In genomic region chr11:88049732-88050131, GRCm38 (mm10) we compare ENCODE assay signal across 9 mouse cellular contexts. TPM values are rescaled to one million over a fixed set of nuclear protein-coding genes. Genes with fewer than 3 reads are reported as not detected.
DNase-seq lines count a peak whose midpoint lies in the region; ATAC-seq and TF ChIP-seq lines count a peak whose summit lies in the region.
"Had no signal": no experiment of that assay in that cellular context is flagged by ENCODE, and none has a peak within 500 bp of the region (broad histone marks: within the 10 kb centered on the region; RNA-seq: fewer than 3 reads in every experiment).

No protein-coding gene starts in this region.

- no peak for ATAC-seq in kidney, embryonic 15.5 days (replicated peaks; ENCODE audit: low FRiP score)
- no peak for ATAC-seq in embryonic facial prominence, embryonic 13.5 days (ENCODE audit: insufficient number of reproducible peaks, insufficient read depth, low FRiP score, low TSS enrichment, low read depth)
- ATAC-seq in intestine, postnatal 0 days: no peak
- ATAC-seq in neural tube, embryonic 12.5 days (ENCODE audit: low FRiP score, low read depth): no peak
- no peak for ATAC-seq in megakaryocyte progenitor cell, adult 5-6 weeks (replicated peaks; ENCODE audit: poor library complexity)

- H3K4me2 ChIP-seq in kidney, embryonic 15.5 days: peak overlapping the region; percentile 63
- H3K4me2 ChIP-seq in embryonic facial prominence, embryonic 13.5 days: peak overlapping the region; percentile 79
- H3K4me2 ChIP-seq in intestine, postnatal 0 days (replicated peaks; ENCODE audit: low read depth): peak overlapping the region; percentile 69
- peak overlapping the region; percentile 83 for H3K4me2 ChIP-seq in neural tube, embryonic 12.5 days (replicated peaks)

- DNase-seq in kidney, postnatal 4 days: no peak
- no peak for DNase-seq in testis, postnatal 14 days (ENCODE audit: low spot score)
- no peak for DNase-seq in left cerebral cortex, postnatal 36 days (ENCODE audit: low spot score in 2 of 2)
- DNase-seq: kidney, adult 2 months had no signal

- intact Hi-C loops in left cerebral cortex, postnatal 36 days (cut with DNase I): no loop called here

- H3K27me3 ChIP-seq in kidney, embryonic 15.5 days: no peaks in the 10 kb centered on the region
- no peaks in the 10 kb centered on the region for H3K27me3 ChIP-seq in embryonic facial prominence, embryonic 13.5 days
- no peaks in the 10 kb centered on the region for H3K27me3 ChIP-seq in intestine, postnatal 0 days (replicated peaks; ENCODE audit: control insufficient read depth, insufficient read depth, low read length)
- H3K27me3 ChIP-seq in neural tube, embryonic 12.5 days (replicated peaks): no peaks in the 10 kb centered on the region

- H3K4me1 ChIP-seq in kidney, embryonic 15.5 days: peaks cover 36% of the 10 kb centered on the region
- H3K4me1 ChIP-seq in embryonic facial prominence, embryonic 13.5 days: peaks cover 31% of the 10 kb centered on the region
- H3K4me1 ChIP-seq in intestine, postnatal 0 days (replicated peaks; ENCODE audit: control insufficient read depth, insufficient read depth, low read length): no peaks in the 10 kb centered on the region
- H3K4me1 ChIP-seq in neural tube, embryonic 12.5 days: peaks cover 24% of the 10 kb centered on the region

- H3K9me3 ChIP-seq in kidney, embryonic 15.5 days (replicated peaks): no peaks in the 10 kb centered on the region
- no peaks in the 10 kb centered on the region for H3K9me3 ChIP-seq in embryonic facial prominence, embryonic 13.5 days
- H3K9me3 ChIP-seq in intestine, postnatal 0 days (ENCODE audit: control insufficient read depth): no peaks in the 10 kb centered on the region
- no peaks in the 10 kb centered on the region for H3K9me3 ChIP-seq in neural tube, embryonic 12.5 days

- H3K36me3 ChIP-seq in kidney, embryonic 15.5 days: peaks cover 42% of the 10 kb centered on the region
- H3K36me3 ChIP-seq in embryonic facial prominence, embryonic 13.5 days: peaks cover 34% of the 10 kb centered on the region
- peaks cover 12% of the 10 kb centered on the region; the same call in 1 of the 2 replicates for H3K36me3 ChIP-seq in intestine, postnatal 0 days (ENCODE audit: control insufficient read depth, insufficient read depth)
- H3K36me3 ChIP-seq in neural tube, embryonic 12.5 days: peaks cover 31% of the 10 kb centered on the region

- H3K9ac ChIP-seq in kidney, embryonic 15.5 days: 0 out of 2 replicates have a peak overlapping the region, but pooled peaks have one; percentile 100
- peak overlapping the region; percentile 33; the same call in 1 of the 2 replicates for H3K9ac ChIP-seq in embryonic facial prominence, embryonic 13.5 days
- no peak overlapping the region for H3K9ac ChIP-seq in intestine, postnatal 0 days (ENCODE audit: low read depth, low read length)
- H3K9ac ChIP-seq in neural tube, embryonic 12.5 days: 0 out of 2 replicates have a peak overlapping the region, but pooled peaks have one; percentile 96

- no peak for TF ChIP-seq CTCF in intestine, postnatal 0 days (IDR thresholded peaks at IDR 0.05; ENCODE audit: low read depth)

- H3K4me3 ChIP-seq in kidney, embryonic 15.5 days (replicated peaks): peak overlapping the region; percentile 99
- H3K4me3 ChIP-seq in embryonic facial prominence, embryonic 13.5 days: peak overlapping the region; percentile 97
- H3K4me3 ChIP-seq in intestine, postnatal 0 days (ENCODE audit: low read depth, low read length): peak overlapping the region; percentile 79
- peak overlapping the region; percentile 96 for H3K4me3 ChIP-seq in neural tube, embryonic 12.5 days

- no peak overlapping the region for H3K27ac ChIP-seq in kidney, embryonic 15.5 days
- H3K27ac ChIP-seq in embryonic facial prominence, embryonic 13.5 days: no peak overlapping the region
- 0 out of 2 replicates have a peak overlapping the region, but pooled peaks have one; percentile 35 for H3K27ac ChIP-seq in intestine, postnatal 0 days (ENCODE audit: low read depth, low read length)
- no peak overlapping the region for H3K27ac ChIP-seq in neural tube, embryonic 12.5 days

RNA-seq across cellular contexts. Expression of gene Srsf1, which starts 2.6 kb away (rescaled TPM):
- polyA plus RNA-seq in kidney, embryonic 15.5 days (2015; fragmentation: Nextera tagmentation; extraction: Ambion mirVana): 320 and 328 TPM in 2 replicates
- 374 and 398 TPM in 2 replicates for polyA plus RNA-seq in embryonic facial prominence, embryonic 13.5 days (2015; fragmentation: Nextera tagmentation; extraction: Ambion mirVana)
- polyA plus RNA-seq in intestine, postnatal 0 days (2015; fragmentation: Nextera tagmentation; extraction: Ambion mirVana): 70.7 and 73.2 TPM in 2 replicates
- 446 and 488 TPM in 2 replicates for polyA plus RNA-seq in neural tube, embryonic 12.5 days (2016; fragmentation: Nextera tagmentation; extraction: Ambion mirVana)
- 100 to 1,000 TPM; 153 to 205 TPM for total RNA-seq in left cerebral cortex, postnatal 36 days (2021)
- 257 and 278 TPM in 2 replicates for total RNA-seq in megakaryocyte progenitor cell, adult 5-6 weeks (2015)
- 528 and 695 TPM in 2 replicates for total RNA-seq in megakaryocyte progenitor cell, adult 5-6 weeks (2017)

RNA-seq across cellular contexts. Expression of gene Vezf1, which starts 18.3 kb away (rescaled TPM):
- polyA plus RNA-seq in kidney, embryonic 15.5 days (2015; fragmentation: Nextera tagmentation; extraction: Ambion mirVana): 42.5 and 42.8 TPM in 2 replicates
- 43.1 and 47.0 TPM in 2 replicates for polyA plus RNA-seq in embryonic facial prominence, embryonic 13.5 days (2015; fragmentation: Nextera tagmentation; extraction: Ambion mirVana)
- polyA plus RNA-seq in intestine, postnatal 0 days (2015; fragmentation: Nextera tagmentation; extraction: Ambion mirVana): 16.8 and 18.7 TPM in 2 replicates
- 73.9 and 84.7 TPM in 2 replicates for polyA plus RNA-seq in neural tube, embryonic 12.5 days (2016; fragmentation: Nextera tagmentation; extraction: Ambion mirVana)
- total RNA-seq in left cerebral cortex, postnatal 36 days (2021): 10 to 100 TPM; 24.4 to 26.2 TPM
- total RNA-seq in megakaryocyte progenitor cell, adult 5-6 weeks (2015): 37.5 and 41.8 TPM in 2 replicates
- 16.2 and 18.8 TPM in 2 replicates for total RNA-seq in megakaryocyte progenitor cell, adult 5-6 weeks (2017)

RNA-seq across cellular contexts. Expression of gene Cuedc1, which starts 48.1 kb away (rescaled TPM):
- 18.8 and 23.4 TPM in 2 replicates for polyA plus RNA-seq in kidney, embryonic 15.5 days (2015; fragmentation: Nextera tagmentation; extraction: Ambion mirVana)
- 34.9 and 40.3 TPM in 2 replicates for polyA plus RNA-seq in embryonic facial prominence, embryonic 13.5 days (2015; fragmentation: Nextera tagmentation; extraction: Ambion mirVana)
- 7.1 and 10.1 TPM in 2 replicates for polyA plus RNA-seq in intestine, postnatal 0 days (2015; fragmentation: Nextera tagmentation; extraction: Ambion mirVana)
- polyA plus RNA-seq in neural tube, embryonic 12.5 days (2016; fragmentation: Nextera tagmentation; extraction: Ambion mirVana): 50.2 and 50.7 TPM in 2 replicates
- 10 to 100 TPM; 23.9 to 31.7 TPM for total RNA-seq in left cerebral cortex, postnatal 36 days (2021)
- total RNA-seq in megakaryocyte progenitor cell, adult 5-6 weeks (2015): 0.73 and 3.7 TPM in 2 replicates
- total RNA-seq in megakaryocyte progenitor cell, adult 5-6 weeks (2017): 0.12 and 1.0 TPM in 2 replicates
